Mouse (Mus musculus): Measurements from ENCODE around the gene Reln.

DNA sequence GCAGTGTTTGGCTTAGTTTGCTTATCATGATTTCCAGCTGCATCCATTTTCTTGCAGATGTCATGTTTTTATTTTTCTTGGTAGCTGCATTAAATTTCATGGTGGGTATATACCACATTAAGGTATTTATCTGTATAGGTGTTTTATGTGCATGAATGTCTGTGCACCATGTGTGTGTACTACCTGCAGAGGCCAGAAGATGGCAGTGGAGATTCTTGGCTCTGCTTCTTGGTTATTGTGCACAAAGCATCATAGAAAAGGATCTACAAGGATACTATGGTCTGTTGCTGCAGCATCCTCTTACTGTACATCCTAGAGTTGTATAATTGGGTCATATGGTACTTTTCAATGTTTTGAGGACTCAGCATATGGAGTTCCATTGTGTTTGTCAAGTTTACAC lies 428.5 kb downstream of the Reln start:
- TF ChIP-seq CTCF (IDR thresholded peaks at IDR 0.05; ENCODE audit: borderline replicate concordance, insufficient read depth, low read depth, low read length) = peak; percentile 12; the same call in 1 of the 2 replicates
- no peak for TF ChIP-seq POLR2A (IDR thresholded peaks at IDR 0.05; ENCODE audit: borderline replicate concordance, insufficient read depth, low read length)

All from cerebellum, adult 2 months (tissue).